Mouse (Mus musculus) heart, embryonic 16.5 days (tissue): ENCODE data around the gene Zranb2. TPM values are rescaled to one million over a fixed set of nuclear protein-coding genes. Genes with fewer than 3 reads are reported as not detected.

Experiments used
- microRNA counts: library from miRNA; unstranded; fragments of <30 nt; microRNA quantifications from one replicate; lab custom pipeline; 2016
- microRNA-seq: library from miRNA; unstranded; fragments of <30 nt; microRNA quantifications from one replicate; pipeline ENCODE4, GENCODE M21; 2017
- polyA plus RNA-seq: library from polyadenylated mRNA; unstranded; fragments of >200 nt; fragmentation: Nextera tagmentation; extraction: Ambion mirVana; gene quantifications from 2 replicates; pipeline ENCODE4 v1.2.1, GENCODE M21; 2015

The Zranb2 gene
- polyA plus RNA-seq, 1 experiment from 2014 or later: 62.0 TPM

MicroRNA genes within 50 kb of the gene (microRNA counts, 519-probe panel; counts per million panel counts)
- 2,566 counts per million, percentile 63 among the panel's probes with 10 or more counts for microRNA mmu-miR-186 (lab: Ali Mortazavi, UCI)

Small RNA genes within 50 kb of the gene (microRNA-seq; reads per million reads assigned to microRNA genes)
- 363 reads per million, percentile 70 among the genes with 10 or more reads in this experiment for gene Mir186

Other genes with a start within 250 kb of the Zranb2 start
- 3.2 and 3.6 TPM in 2 replicates for gene Ptger3, start 32.7 kb downstream of the Zranb2 start, polyA plus RNA-seq